Mouse (Mus musculus) liver, adult 2 months (tissue): ENCODE measurements at regions not wholly inside any gene's neighbourhood (a gene's known extent, or its start where the extent isn't known, plus 50 kb on each side); places are given as distances from the start of the nearest gene placed in this dataset.

ENCODE experiments used
- DNase-seq: peaks from one replicate; pipeline ENCODE4 v3.0.0-alpha.2; 2011; ENCODE audit warnings: low read depth, low spot score; ENCODE audit errors: extremely low read depth
- H3K27ac ChIP-seq: fragments of 200-500 bp; replicated peaks from 2 replicates; pipeline ENCODE4 v1.5.1; 2012; ENCODE audit warnings: low read depth, mild to moderate bottlenecking, control low read depth, inconsistent platforms, low read length; ENCODE audit not compliant: insufficient read depth
- H3K27me3 ChIP-seq: fragments of 200-500 bp; 2 replicates; pipeline ENCODE4 v1.6.1; 2012; ENCODE audit warnings: mild to moderate bottlenecking, moderate library complexity, low read length, inconsistent platforms; ENCODE audit not compliant: control insufficient read depth, insufficient read depth
- H3K36me3 ChIP-seq: fragments of 200-500 bp; 2 replicates; pipeline ENCODE4 v1.6.1; 2012; ENCODE audit warnings: low read length, inconsistent platforms; ENCODE audit not compliant: control insufficient read depth, insufficient read depth
- H3K4me1 ChIP-seq: fragments of 200-500 bp; 2 replicates; pipeline ENCODE4 v1.6.1; 2011; ENCODE audit warnings: low read length; ENCODE audit not compliant: control insufficient read depth, insufficient read depth
- H3K4me3 ChIP-seq: fragments of 200-500 bp; 2 replicates; pipeline ENCODE4 v1.5.1; 2011; ENCODE audit warnings: low read depth, mild to moderate bottlenecking, control low read depth, low read length, moderate library complexity; ENCODE audit not compliant: insufficient read depth
- H3K79me2 ChIP-seq: fragments of 200-500 bp; 2 replicates; pipeline ENCODE4 v1.6.1; 2012; ENCODE audit warnings: inconsistent platforms, mild to moderate bottlenecking, low read length, moderate library complexity; ENCODE audit not compliant: control insufficient read depth, insufficient read depth
- H3K9ac ChIP-seq: fragments of 200-500 bp; 2 replicates; pipeline ENCODE4 v1.6.1; 2012; ENCODE audit warnings: low read depth, mild to moderate bottlenecking, control low read depth, inconsistent platforms, low read length
- CTCF ChIP-seq: fragments of 200-500 bp; IDR thresholded peaks from 2 replicates; pipeline ENCODE4 v1.5.1; 2011; ENCODE audit warnings: low read depth, low read length, control low read depth
- POLR2A ChIP-seq: fragments of 200-500 bp; IDR thresholded peaks from 2 replicates; pipeline ENCODE4 v1.6.1; 2011; ENCODE audit warnings: low read length, control low read depth; ENCODE audit not compliant: insufficient read depth; ENCODE audit errors: extremely low read depth
- WGBS: fragments of 180-500 bp; shearing (Covaris S2); methylation state at CpG from one replicate; pipeline ENCODE4 v1.1.7; 2018; 5-methylcytosine and 5-hydroxymethylcytosine counted together

DNA sequence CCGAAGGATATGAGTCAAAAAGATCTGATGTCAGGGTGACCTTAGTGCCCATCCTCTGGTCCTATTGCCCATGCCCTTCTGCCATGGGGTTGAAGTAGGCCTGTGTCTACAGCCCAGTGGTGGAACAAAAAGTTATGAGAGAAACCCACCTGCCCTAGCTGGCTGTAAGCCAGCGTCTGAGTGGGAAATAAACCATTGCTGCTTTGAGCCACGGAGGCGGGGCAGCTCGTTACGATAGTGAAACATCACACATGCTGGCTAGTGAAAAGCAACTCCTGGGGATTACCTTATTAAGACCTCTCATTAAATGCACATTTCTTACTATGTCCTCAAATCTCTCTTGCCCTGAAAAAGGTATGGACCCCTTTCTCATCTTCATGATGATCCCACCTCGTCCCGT, 86.8 kb upstream of the 4931429L15Rik start:
- Histone ChIP-seq H3K9ac (no peak overlapping the region), H3K79me2 (no peaks in the 10 kb centered on the region), H3K4me1 (no peaks in the 10 kb centered on the region), H3K4me3 (no peak overlapping the region), H3K27me3 (no peaks in the 10 kb centered on the region), H3K27ac (no peak overlapping the region), H3K36me3 (no peaks in the 10 kb centered on the region)
- no peak for TF ChIP-seq POLR2A
- TF ChIP-seq CTCF = no peak
- no peak for DNase-seq
- WGBS = 89% methylated on average over 8 of the region's 8 CpGs

DNA sequence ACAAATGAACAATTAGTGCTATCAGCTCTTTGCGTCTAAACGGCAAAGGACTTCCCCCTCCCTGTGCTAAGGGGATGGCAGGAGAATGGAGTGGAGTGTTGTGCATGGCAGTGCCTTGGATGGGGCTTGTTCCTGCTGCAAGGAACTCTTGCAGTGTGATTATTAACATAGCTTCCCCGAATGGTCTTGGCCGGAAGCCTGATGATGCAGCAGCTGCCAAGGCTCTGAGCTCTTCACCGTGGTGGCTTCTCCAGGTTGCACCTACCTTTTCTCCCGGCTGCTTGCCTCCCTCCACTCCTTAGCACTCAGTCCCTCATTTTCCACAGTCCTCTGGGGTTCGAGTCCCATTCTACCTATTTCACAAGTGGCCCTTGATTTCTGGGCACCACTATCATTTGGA, 76.8 kb upstream of the 4931429L15Rik start:
- Histone ChIP-seq H3K79me2 (no peaks in the 10 kb centered on the region), H3K27ac (no peak overlapping the region), H3K4me1 (no peaks in the 10 kb centered on the region), H3K9ac (no peak overlapping the region), H3K36me3 (no peaks in the 10 kb centered on the region), H3K4me3 (no peak overlapping the region), H3K27me3 (no peaks in the 10 kb centered on the region)
- 75% methylated on average over 7 of the region's 7 CpGs for WGBS
- no peak for DNase-seq
- no peak for TF ChIP-seq POLR2A
- TF ChIP-seq CTCF = no peak

GRCm38 (mm10) chr9:46395156-46395765, 75.5 kb upstream of the 4931429L15Rik start:
- H3K27me3 ChIP-seq = peaks cover 4% of the 10 kb centered on the region
- H3K36me3 ChIP-seq = no peaks in the 10 kb centered on the region
- DNase-seq = no peak
- no peaks in the 10 kb centered on the region for H3K4me1 ChIP-seq
- no peak overlapping the region for H3K9ac ChIP-seq
- 59% methylated on average over 14 of the region's 14 CpGs for WGBS
- no peak overlapping the region for H3K27ac ChIP-seq
- no peaks in the 10 kb centered on the region for H3K79me2 ChIP-seq
- no peak overlapping the region for H3K4me3 ChIP-seq
- TF ChIP-seq CTCF = no peak
- TF ChIP-seq POLR2A = no peak

- WGBS = 82% methylated on average over 7 of the region's 7 CpGs
- no peaks in the 10 kb centered on the region for H3K36me3 ChIP-seq
- no peaks in the 10 kb centered on the region for H3K4me1 ChIP-seq
- peaks cover 4% of the 10 kb centered on the region for H3K27me3 ChIP-seq
- no peak overlapping the region for H3K9ac ChIP-seq
- H3K79me2 ChIP-seq = no peaks in the 10 kb centered on the region
- H3K4me3 ChIP-seq = no peak overlapping the region
- TF ChIP-seq POLR2A (no peak), CTCF (no peak)
- H3K27ac ChIP-seq = no peak overlapping the region
- no peak for DNase-seq
Observed at GRCm38 (mm10) chr9:46394239-46394638, 74.5 kb upstream of the 4931429L15Rik start.

DNA sequence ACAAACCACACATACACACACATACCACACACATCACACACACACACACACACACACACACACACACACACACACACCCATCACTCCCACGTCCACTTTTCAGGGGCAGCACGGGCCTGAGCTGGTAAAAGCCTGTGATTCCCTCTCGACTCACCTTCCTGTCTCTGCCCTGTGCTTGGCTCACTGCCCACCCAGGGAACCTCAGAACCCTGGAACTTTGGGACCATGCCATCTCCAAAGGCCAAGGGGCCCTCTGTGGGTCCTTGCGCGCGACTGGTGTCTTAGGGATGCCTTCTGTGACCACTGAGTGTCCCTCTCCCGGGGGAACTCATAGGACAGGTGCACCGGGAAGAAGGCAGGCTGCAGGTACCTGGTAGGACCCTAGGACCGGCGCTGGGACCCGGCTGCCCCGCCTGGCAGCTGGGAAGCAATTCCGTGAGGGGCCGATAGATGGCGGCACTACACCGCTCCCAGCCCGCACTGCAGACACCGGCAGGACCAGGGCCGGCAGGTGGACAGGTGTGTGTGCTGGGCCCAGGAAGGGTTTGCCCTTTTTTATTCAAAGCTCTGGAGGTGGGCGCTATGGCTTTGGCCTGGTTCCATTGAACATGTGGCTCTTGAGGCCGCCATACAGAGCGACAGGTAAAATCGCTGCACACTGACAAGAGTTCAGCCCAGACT, 73.0 kb upstream of the 4931429L15Rik start:
- 8% methylated on average over 23 of the region's 23 CpGs for WGBS
- Histone ChIP-seq H3K4me3 (no peak overlapping the region), H3K36me3 (no peaks in the 10 kb centered on the region), H3K4me1 (no peaks in the 10 kb centered on the region), H3K27ac (no peak overlapping the region), H3K79me2 (no peaks in the 10 kb centered on the region), H3K27me3 (peaks cover 4% of the 10 kb centered on the region), H3K9ac (no peak overlapping the region)
- TF ChIP-seq CTCF (peak; percentile 92), POLR2A (no peak)
- no peak for DNase-seq

DNA sequence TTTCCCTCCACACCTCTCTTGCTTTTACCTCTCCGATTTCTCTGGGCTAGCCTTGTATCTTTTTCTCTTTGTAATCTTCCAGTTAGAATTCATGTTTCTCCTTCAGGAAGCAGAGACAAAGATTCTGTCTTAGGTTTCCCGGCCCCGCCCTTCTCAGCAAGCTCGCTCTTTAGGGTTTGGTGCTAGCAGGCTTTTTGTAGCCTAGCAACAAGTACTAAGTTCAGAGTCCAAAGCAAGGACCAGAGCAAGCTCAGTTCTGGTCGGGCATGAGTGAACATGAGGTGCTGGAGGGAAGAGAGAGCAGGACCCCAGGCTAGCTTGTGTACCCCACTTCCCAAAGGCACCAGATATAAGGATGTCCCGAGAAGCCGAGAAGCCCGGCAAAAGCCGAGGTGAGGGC, 70.0 kb upstream of the 4931429L15Rik start:
- TF ChIP-seq POLR2A = no peak
- TF ChIP-seq CTCF = no peak
- no peak overlapping the region for H3K27ac ChIP-seq
- WGBS = 10% methylated on average over 9 of the region's 9 CpGs
- no peak overlapping the region for H3K9ac ChIP-seq
- H3K36me3 ChIP-seq = no peaks in the 10 kb centered on the region
- DNase-seq = no peak
- no peak overlapping the region for H3K4me3 ChIP-seq
- H3K79me2 ChIP-seq = no peaks in the 10 kb centered on the region
- no peaks in the 10 kb centered on the region for H3K4me1 ChIP-seq
- peaks cover 4% of the 10 kb centered on the region for H3K27me3 ChIP-seq
